Mouse (Mus musculus): ENCODE measurements around the gene Rab5c.

The Rab5c gene

DNA sequence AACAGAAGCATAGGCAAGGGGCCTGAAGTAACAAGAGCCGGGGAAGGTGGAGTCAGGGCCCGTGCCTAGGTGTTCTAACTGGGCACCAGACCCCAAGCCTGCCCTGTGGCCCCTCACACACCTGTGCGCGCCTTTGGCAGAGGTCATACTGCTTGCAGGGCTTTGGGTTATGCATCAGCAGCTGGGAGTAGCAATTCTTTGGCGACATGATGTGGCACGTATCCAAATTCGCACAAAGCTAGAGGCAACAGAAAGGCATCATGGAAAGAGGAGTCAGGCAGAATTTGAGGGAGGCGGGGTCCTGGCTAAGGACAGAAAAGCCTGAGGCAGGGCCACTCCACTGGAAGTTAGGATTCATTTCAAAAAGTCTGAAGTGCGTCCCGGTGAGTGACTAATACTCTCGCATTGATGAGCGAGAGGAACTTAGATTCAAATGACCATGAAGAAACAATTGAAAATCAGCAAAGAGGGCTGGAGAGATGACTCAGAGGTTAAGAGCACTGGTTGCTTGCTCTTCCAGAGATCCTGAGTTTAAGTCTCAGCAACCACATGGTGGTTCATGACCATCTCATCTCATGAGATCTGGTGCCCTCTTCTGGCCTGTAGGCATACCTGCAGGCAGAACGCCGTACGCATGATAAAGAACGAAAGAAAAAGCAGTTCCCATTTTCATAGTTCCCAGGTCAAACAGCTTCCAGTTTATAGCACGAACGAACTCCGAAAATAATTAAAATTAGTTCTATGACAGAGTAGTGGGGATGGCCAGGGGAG is 35.7 kb downstream of the Rab5c start:
- 0 out of 2 replicates have a peak, but pooled peaks have one; percentile 54 for ATAC-seq (ENCODE audit: low TSS enrichment)

DNA sequence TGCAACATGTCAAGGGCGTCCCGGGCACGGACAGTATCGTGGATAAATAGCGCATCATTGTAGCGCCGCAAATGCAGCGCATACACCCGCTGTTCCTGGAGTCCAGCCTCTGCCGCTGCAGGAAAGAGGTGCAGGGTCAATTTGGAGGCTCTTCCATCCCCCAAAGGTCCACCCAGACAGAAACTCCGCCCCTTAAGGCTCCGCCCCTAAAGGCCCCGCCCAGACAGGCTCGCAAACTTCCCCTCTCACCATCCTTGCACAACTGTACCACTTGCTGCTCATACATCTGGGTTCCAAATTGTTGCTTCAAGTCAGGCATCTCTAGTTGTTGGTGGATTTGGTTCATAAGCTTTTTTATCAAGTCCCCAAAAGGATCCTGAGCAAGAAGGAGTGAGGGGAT is 36.7 kb downstream of the Rab5c start:
- ATAC-seq (ENCODE audit: low TSS enrichment), result no peak

DNA sequence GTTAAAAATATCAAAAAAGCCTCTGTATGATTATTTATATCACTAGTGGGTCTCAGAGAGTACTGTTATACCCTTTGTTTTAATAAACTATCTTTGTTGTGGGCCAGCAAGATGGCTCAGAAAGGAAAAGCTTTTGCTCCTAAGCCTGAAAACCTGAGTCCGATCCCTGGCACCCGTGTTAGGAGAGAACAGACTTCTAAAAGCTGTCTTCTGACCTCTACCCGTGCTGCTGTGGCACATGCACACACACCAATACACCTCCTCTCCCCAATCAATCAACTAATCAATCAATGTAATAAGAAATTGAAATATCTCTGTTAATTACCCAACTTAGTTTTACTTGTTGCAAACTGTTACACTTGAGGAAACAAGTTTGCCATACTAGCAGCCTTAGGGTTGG is 37.3 kb downstream of the Rab5c start:
- ATAC-seq (ENCODE audit: low TSS enrichment), result no peak

DNA sequence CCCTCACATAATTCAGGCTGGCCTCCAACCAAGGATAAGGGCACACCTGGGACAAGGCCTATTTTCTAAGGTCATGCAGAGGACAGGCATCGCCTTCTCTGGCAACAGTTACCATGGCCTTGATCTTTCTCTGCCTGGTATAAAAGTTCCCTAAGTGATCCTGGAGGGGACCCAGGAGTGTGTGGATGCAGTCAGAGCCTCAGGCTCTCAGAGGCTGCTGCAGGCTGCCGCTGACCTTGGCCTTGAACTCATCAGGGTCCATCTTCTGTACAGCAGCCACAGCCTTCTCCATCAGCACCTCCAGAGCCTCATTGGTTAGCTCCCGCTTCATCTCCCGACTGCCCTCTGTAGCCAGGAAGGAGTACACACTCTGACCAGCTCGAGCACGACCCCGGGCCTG is 40.1 kb downstream of the Rab5c start:
- ATAC-seq (ENCODE audit: low TSS enrichment), result no peak

DNA sequence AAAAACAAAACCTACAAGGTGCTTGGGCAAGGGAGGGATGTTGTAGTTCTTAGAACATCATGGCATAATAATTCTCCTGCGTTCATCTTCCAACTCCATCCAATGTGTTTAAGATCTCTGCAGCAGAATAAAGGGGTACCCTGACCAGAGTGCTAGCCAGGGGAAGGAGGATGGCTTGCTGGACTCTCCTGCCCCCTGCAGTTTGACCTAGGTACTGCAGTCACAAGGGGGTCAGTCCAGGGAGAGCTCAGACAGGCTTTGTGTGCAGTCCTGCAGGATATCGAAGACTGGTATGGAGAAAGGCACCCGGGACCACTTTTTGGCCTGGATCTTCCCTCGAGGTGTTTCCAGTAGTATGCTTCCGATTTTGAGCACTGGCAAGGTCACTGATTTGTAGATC is 43.1 kb downstream of the Rab5c start:
- no peak for ATAC-seq (ENCODE audit: low TSS enrichment)

DNA sequence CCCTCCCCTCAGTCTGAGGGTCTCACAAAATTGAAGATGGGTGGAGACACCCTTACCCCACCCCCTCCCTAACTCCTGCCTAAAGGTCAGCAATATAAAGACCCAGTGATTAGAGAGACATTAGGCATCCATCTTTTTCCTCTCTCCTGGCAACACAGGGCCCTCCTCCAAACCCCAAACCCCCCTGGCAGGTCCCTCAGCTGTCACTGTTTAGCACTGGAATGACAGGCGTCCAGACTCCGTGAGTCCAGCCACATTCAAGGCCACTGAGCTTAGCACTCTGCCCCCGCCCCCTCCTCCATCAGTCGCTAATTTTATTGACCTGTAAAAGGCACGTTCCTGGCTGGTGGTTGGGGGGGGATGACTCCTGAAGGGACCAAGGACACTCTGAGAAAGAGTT is 44.9 kb downstream of the Rab5c start:
- ATAC-seq (ENCODE audit: low TSS enrichment), result no peak

DNA sequence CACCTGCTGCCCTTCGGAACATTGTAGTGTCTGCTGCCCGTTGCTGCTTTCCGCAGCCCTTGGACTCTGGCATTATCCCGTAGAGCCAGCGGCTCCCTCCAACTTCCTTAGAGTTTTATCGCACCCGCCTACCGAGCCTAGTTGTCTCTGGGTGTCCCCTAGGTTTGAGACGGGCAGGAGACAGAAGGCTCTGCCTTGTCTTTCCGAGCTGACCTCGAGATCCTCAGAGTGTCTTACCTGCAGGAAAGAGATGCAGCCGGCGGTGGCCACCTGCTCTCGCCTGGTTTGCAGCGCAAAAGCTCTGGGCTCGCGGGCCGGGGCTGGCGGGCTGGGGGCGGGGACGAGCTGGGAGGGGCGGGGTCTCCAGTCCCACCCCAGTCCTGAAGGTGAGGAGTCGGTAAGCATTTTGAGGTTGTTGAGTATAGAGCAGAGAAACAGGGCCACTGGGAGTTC is 45.8 kb downstream of the Rab5c start, which contains the start of gene Zfp385c:
Zfp385c (minus strand) TSS at position 292 of the 453 bp plus-strand sequence.
- ATAC-seq (ENCODE audit: low TSS enrichment), result no peak

DNA sequence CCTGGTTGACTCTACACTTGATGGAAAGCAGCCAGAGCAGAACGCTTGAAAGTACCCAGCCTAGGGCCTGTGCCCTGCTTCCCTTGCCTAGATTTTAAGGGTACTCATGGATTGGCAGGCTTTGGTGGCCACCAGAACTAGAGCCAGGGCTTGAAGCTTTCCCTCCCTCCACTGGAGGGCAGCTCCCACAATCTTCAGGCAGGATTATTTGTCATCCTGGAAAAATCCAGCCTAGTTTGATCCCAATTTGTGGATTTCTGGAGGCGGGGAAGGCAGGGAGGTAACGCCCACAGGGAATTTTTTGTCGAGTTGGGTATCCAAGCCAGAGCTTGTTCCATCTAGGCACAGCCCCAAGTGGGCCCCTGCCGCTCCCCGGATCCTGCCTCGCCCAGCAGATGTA is 47.6 kb downstream of the Rab5c start:
- ATAC-seq (ENCODE audit: low TSS enrichment), result peak; percentile 23; the same call in 1 of the 2 replicates

DNA sequence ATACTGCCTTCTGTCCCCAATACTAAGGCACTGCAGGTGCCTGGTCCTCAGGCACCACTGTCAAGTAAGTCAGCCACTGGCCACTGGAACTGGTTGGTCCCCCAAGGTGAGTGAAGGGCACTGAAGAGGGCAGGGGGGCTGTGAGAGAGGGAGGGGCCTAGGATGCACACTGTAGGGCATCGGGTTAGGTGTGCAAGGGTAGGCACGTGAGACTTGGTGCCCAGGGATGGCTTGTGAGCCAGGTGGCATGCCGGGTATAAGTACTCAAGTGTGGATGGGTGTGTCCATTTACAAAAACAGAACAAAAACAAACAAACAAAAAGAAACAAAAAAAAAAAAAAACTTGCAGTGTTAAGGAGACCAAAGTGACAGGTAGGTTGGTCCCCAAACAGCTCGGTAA is 49.6 kb downstream of the Rab5c start:
- no peak for ATAC-seq (ENCODE audit: low TSS enrichment)

DNA sequence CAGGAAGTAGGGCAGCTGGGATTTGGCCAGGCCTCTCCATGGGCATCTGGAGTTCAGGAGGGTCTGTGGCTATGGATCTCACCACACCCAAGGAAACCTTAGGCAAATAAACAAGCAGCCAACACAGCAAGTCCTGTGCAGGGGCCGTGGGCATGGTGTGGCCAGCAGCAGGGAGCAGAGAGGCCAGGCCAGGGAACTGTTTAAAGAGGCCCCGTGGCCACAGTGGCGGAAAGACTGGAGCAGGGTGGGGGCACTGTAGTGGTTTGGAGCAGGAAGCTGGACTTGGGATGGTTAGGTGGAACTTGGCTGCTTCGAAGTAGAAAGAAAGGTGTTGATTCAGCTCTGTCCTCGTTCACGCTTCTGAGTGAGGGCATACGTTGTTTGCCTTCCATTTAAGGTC is 50.8 kb downstream of the Rab5c start:
- ATAC-seq (ENCODE audit: low TSS enrichment), result no peak

DNA sequence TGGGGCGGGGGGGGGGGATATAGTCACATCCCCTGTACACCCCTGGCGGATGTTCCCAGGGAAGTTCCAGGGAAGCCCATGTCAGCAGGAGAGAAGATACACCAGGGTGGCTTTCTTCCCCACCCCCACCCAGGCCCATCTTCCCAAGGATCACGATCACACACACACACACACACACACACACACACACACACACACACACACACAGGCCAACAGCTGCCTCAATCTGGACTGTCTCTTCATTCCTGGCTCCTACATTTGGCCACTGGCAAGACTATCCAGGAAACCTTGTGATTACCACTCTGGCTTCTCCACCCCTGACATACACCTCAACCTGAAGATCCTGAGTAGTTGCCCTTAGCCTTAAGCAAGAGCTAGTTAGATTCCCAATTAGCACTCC is 52.6 kb downstream of the Rab5c start:
- ATAC-seq (ENCODE audit: low TSS enrichment), result no peak

DNA sequence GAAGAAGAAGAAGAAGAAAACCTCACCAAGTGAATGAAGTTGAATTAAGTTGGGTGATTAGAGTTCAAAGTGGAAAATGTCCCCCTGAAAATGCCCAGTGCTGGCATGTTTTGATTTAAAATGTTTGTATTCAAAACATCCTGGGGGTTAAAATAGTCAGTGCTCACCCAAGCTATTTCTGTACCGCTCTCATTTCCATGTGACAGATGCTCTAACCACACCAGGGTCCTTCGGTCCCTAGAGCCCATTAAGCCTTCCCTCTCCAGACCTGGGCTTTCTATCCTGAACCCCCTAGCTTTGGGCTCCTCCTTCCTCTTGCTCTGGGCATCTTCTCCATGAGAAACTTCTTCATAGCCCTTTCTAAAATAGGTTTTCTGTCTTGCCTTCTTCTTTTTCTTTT is 53.9 kb downstream of the Rab5c start:
- no peak for ATAC-seq (ENCODE audit: low TSS enrichment)

DNA sequence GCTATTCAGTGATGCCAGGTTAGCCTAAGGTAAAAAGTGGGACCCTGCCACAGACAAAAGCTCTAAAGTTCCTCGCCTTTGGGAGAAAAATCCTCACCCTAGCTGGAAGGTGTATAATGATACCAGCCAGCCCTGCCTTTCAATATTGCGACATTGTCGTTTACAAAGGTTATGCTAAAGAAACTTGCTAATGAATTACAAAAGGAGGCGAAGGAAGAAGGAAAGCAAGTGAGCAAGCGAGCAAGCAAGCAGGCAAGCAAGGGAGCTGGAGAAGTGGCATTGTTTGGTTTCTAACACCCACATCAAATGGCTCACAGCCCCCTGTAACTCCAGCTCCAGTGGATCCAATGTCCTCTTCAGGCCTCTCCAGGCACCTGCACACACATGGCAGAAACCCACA is 55.5 kb downstream of the Rab5c start:
- no peak for ATAC-seq (ENCODE audit: low TSS enrichment)

DNA sequence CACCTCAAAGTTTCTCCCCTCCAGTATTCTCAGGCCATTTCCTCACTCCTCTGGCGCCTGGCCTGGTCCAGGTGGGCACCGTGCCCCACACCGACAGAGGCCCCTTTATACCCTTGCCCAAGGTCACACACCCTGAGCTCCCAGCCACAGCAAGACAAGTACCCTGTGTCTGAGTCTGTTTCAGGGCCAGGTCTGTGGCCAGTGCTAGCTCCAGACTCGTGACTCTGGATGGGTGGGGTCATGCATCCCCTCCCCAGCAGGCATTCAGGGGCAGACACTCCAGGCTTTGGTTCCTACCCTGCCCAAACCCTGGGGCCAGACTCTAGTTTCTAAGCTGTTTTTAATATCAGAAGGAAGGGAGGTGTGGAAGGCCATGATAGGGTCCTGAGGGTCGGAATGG is 56.2 kb downstream of the Rab5c start:
- no peak for ATAC-seq (ENCODE audit: low TSS enrichment)

DNA sequence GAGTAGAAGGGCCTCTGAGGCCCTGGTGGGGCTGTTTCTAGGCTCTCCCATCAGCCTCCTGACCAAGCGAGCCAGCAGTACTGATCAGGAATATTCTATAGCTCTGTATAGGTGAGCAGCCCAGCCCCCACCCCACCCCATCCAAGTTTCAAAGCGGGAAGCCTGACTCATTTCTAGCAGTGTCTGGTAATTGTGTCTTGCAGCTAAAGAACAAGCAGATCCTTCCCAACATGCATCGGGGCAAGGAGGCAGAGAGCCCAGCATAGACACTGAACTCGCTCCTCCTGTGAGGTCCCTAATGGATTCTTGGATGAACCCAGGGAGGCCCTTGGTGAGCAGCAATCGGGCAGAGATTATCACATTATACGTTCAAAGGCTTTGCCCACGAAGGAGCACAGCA is 60.2 kb downstream of the Rab5c start:
- no peak for ATAC-seq (ENCODE audit: low TSS enrichment)

DNA sequence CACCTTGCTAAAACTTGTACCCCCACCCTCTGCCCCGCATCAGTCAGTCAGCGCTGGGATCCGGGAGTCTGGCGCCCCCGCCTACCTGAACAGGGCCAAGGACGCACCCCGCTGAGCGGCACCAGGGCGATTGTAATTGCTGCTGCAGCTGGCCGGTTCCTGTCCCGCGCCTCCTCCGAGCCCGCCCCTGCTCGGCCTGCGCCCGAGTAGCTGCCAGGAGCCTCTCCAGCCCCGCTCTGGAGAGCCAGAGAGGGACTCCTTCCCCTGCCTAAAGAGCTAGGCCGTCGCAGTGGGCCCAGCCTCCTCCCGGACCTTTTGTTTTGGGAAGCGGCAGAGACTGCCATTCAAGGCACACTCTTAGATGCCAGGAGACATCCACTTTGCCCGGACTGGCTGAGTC is 64.8 kb downstream of the Rab5c start:
- peak; percentile 41; the same call in 1 of the 2 replicates for ATAC-seq (ENCODE audit: low TSS enrichment)

DNA sequence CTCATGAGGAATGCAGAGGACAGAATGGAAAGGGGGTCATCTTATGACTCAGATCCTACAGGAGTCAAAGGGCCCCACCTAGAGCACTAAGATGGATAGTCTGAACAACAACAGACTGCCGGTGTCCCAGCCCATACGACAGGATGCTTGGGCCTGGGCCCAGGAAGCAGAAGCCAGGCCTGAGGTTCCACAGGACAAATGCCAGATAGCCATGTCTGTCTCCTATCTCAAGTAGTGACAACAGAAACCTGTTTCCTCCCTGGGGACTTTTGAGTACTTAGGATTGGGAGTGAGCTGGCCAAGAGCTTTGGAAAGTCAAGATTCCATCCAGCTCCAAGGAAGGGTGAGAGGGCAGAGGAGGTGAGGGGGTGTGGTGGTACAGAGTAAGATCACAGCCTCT is 66.1 kb downstream of the Rab5c start:
- no peak for ATAC-seq (ENCODE audit: low TSS enrichment)

DNA sequence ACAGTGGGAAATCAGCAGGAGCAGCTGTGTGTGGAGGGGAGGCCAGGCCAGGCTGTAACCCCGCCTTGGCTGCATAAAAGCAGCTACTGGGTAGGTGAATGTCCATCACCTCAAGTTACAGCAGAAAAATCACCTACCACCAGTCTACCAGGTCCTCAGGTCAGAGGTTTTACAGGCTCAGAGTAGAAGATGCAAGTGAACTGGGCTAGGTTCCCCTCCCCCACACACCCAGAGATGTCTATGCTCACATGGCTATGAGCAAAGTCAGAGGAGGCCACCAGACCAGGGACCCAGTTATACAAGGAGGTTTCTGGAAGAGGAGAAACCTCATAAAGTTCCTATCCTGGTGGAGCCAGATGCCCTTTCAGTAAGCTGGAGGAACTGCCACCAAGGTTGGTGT is 67.0 kb downstream of the Rab5c start:
- ATAC-seq (ENCODE audit: low TSS enrichment), result no peak
